Mouse (Mus musculus) retina, embryonic 14.5 days (tissue): ENCODE results near the gene Chrm3.

Experiments
- DNase-seq: peaks from one replicate; pipeline ENCODE4 v3.0.0-alpha.2; 2015; ENCODE audit warnings: low spot score

Gene Chrm3

DNA sequence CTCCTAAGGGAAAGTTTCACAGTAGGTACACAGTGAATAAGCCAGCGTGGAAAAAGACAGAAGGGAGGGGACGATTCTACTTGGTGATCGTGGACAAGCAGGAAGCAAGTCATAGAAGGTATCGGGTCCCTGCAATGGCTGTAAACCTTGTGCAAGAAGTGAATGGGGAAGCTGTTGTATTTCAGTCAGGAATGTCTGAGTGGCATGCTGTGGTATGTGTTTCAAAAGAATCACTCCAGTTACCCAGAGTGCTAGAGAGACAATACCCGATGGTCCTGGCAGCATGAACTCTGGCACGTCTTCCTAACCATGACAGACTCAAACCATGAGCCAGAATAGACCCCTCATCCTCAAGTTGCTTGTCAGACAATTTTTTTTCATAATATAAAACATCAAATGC lies 375.0 kb downstream of the Chrm3 start:
- DNase-seq, result no peak

DNA sequence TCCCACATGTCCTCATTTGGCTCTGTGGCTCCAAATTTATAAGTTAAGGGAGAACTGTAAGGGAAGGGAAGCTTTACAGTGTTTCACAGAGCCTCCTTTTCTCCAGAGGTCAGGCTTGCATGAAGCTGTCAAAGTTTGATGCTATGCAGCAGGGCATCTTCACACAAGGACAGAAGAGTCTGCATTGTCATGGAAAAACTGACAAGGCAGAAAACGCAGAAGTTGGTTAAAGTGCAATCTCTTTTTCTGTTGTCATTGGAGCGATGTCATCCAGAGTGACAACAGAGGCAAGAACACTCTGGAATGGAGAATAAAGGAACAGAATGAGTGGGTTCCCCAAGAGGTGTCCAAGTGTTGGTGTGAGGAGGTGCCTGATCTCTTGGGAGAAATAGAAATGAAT lies 377.4 kb downstream of the Chrm3 start:
- no peak for DNase-seq

DNA sequence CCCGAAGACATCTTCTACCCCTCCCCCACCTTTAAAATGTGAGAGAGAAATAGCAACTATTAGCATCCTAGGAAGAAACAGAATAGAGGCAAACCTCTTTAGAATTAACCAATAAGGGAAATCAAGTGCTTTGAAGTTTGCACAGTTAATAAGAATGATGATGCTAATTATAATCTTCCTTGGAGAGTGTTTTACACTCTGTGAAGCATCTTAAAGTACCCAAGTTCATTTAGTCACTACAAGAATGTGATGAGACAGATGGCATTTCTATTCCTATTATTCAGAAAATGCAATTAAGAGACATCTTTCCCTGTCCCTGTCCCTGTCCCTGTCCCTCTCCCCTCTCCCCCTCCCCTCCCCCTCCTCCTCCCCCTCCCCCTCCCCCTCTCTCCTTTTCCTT lies 382.9 kb downstream of the Chrm3 start:
- no peak for DNase-seq

DNA sequence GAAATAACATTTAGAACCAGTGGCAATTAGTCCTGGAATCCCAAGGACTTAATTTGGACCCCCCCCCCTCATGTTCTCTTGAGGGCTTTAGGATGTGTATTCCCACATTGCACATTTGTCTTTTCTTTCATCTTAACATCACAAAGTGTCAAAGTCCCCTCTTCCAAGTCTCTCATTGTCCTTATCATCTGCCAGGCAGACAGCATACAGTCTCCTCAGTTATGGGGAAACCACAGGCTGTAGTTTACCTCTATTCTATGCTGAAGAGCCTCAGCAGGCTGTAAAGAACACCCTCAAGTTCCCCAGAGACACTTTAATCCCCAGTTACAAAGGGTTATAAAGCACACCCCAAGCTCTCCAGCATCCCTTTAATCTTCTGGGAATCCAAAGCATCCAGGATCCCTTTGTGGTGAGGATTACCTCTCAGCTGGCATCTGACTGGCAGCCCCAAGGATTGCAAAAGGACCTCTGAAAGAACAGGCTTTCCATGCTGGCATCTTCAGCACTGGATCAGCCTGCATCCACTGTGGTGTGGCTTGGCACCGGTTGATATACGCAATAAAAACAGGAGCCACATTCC lies 386.8 kb downstream of the Chrm3 start:
- no peak for DNase-seq

DNA sequence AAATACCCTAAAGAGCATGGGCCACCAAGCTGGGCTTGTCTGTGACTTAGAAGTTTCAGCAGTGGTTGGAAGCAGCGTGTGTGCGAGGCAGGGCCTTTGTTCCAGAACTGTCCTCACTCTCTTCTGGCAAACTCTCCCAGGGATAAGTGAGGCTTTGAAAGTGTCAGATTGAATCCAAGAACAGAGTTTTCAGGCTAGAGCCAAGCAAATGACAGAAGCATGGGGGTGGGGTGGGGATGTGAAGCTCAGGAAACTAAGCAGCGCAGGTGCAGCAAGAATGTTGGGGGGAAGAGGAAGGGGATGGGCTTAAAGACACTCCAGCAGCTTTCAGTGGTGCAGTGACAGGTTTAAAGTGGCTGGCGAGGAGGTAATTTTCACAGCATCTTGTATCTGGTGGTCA lies 388.8 kb downstream of the Chrm3 start:
- DNase-seq, result no peak

DNA sequence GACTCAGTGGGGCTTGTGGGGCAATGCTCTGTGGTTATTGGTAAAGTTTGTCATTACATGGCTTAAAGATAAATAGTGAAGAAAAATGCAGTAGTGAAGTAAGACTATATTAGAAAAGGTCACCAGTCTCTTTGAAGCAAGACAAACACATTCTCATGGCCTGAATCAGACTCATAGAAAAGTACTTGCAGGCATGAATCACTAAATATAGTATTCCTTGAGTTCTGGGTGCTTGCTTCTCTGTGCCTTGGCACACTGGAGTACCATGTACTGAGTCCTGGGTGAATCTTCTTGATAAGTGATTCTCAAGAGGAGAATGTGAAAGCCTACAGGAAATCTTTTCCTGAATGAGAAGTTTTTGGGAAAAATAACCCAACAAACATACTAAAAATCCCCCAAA lies 408.0 kb downstream of the Chrm3 start:
- DNase-seq, result no peak

DNA sequence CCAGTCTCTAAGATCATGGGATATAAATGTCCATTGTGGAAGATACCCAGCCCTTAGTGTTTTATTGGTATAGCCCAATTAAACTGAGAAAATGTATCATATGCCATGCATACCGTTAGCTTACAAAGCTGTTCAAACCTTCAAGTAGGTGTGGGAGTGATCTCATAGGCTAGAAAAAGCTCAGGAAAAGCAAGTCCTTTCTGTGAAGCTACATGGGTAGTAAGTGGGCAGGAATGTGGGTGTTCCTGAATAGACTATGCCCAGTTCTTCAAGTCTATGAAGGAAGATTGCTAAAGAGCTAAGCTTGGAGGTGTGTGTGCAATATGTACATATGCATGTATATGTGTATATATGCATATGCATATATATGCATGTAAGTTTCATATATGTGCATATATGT lies 409.3 kb downstream of the Chrm3 start:
- no peak for DNase-seq

DNA sequence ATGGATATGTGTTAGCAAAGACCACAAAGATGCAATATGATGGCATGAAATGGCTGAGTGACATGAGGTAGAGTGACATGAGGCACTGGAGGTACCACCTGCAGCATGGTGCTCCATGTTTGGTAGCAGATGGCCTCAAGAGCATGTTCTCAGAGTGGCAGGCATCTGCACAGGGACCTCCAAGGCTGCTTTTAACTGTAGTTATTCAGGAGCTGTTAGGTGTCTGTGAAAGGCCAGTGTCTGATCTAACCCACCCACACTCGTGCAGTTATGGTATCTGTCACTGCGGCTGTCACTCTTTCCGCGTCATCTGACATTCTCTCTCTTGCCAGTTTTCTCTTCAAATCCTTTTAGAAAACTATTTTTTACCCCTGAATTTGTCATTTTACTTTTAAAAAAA lies 411.6 kb downstream of the Chrm3 start:
- no peak for DNase-seq

DNA sequence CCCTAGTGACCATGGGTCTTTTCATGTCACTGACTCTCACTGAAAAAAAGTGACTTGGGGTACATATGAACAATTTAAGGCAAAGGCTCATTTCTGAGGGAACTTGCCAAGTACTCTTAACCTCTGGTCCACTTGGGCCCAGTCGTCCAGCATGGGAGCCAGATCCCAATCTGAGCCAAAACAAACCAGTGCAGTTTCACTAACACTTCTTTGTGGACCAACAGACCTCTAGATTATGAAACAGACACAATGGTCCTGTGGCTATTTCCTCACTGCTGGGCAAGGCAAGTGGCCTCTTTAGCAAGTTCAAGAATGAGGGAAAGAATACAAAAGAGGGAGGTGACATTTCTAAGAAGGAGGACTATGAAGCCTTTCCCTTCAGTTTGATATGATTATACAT lies 420.5 kb downstream of the Chrm3 start:
- no peak for DNase-seq

DNA sequence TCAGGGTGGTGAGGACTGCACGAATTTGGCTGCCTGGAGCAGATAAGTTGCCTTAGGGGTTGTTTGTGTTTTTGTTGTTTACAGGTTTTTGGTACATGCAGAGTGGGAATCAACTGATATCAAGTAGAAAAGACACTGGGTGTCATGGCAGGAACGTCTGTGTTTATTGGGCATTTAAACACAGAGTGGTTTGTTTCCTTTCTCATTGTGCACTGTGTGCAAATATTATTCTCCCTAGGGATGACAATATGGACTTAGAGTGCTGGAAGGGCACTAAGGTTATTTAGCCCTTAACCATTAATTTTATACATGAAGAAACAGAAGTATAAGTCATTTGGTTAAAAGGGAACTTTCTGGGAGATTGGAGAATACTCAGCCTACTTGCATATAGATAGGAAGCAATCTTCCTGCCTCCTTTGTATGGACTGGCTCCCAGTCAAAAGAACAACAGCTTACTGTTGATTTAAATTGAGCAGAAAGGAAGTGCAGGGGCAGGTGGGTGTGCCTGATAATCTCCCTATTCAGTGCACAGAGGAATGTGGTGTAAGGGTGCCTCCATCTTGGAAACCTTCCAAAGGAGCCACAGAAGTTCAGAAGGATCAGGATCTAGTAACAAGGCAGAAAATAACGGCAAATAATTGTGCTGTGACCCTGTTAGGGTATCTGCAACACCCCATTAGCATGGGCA lies 421.7 kb downstream of the Chrm3 start:
- no peak for DNase-seq

DNA sequence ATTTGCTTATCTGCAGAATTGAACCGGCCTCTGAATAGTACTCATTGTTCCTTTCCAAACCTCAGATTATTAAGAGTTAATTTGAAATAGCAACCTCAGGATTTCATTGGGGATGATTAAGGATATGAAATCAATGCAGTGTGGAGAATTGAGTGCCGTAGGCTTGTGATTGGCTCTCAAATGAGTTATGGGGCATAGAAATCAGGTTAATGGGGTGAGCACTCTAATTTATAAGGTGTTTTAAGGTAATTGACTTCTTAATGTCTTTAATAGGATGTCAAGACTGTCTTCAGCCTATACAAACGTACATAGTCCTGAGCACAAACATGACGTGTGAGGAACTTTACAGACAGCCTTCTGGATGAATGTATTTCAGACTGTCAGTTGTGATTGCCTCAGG lies 427.9 kb downstream of the Chrm3 start:
- DNase-seq, result no peak

DNA sequence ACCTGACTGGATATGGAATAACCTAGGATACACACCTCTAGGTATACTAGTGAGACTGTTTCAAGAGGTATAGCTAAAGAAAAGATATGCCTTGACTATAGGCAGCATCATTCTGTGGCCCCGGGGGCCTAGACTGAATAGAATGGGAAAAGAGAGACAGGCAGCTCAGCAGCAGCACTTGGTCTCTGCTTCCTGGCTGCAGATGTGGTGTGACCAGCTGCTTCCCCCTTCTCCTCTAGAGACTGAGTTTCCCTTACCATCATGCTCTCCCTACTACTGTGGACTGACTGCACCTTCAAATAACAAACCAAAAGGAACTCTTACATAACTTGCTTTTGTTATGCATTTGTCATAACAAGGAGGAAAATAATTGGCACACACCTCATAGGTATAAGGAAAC lies 430.0 kb downstream of the Chrm3 start:
- DNase-seq, result peak; percentile 3

DNA sequence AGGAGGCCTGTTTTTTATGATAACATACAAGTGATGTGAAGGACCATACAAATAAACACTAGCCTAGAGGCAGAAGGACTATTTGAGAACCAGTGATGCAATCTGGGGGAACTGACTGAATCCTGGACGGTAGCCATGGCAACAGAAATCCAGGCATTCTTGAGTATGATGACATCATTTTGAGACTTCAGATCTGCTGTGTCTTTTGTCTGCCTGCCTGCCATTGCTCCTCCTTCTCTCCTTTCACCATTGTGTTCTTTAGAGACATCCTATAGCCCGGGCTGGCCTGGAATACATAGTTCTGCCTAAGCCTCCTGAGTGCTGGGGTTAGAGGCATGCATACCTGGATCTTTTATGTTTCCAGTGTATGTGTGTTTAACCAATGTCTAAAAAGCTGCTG lies 430.7 kb downstream of the Chrm3 start:
- peak; percentile 54 for DNase-seq

DNA sequence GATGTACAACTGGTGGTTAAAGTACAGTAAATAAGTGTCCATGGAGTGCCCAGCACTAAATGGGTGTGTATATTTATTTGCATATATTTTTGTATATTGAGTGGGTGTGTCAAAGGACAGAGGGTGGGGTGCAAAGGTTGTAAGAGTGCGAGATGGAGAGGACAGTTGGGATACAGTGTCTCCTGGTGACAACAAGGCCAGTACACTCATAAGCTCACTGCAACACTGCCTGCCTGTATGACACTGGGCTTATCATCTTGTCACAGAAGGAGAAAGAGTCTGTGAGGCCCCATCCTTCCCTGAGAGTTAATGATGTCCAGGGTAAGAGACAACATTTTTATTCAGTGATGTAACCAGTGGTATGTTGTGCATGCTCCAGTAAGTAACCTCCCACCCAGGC lies 439.5 kb downstream of the Chrm3 start:
- no peak for DNase-seq

DNA sequence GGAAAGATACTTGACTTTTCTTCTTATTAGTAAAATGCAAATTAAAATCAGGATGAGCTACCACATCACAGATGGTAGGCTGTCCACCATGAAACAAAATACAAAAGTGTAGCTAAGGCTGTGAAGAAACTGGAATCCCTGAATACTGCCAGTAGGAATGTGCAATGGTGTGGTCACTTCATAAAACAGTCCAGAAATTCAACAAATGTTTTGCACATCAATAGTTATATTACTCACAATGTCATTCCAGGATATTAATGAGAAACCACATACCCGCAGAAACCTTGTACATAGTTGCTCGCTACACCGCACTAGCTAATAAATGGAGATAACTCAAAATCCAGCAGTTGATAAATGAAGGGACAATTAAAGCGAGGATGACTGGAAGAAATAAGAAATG lies 447.9 kb downstream of the Chrm3 start:
- DNase-seq, result no peak

DNA sequence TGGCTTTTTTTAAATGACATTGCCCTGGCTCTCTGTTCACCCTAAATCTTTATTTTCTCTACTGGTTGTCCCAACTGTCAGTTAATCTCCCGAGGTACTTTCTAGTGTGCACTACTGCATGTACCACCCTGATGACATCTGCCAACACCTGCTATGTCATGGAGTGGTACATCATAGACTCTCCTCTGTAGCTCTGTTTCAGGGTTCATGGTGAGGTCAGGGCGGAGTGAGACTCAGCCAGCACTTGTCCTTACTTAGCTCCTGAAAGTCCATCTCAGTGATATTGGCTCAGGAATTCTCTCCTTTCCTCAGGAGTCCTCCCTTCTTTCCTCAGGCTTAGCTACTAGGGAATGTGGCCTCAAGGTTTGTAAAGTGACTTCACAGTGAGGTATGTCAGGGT lies 451.9 kb downstream of the Chrm3 start:
- no peak for DNase-seq

DNA sequence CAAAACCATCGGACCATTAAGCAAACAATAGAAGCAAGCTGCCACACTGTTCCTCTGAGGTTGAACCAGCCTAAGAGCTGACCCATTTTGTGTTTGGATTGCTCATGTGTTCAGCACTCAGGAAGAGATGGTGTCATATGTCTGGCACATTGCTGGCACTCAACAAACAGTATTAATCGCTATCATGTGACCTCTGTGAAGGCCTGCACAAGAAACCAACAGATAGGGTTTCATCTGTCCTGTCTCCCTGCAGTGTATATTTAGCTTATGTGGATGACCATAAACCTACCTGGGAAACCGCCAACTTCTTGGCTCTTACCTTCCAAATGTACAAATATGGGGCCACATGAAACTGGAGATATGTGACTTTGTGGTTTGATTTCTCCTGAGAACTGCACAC lies 453.4 kb downstream of the Chrm3 start:
- DNase-seq, result no peak

DNA sequence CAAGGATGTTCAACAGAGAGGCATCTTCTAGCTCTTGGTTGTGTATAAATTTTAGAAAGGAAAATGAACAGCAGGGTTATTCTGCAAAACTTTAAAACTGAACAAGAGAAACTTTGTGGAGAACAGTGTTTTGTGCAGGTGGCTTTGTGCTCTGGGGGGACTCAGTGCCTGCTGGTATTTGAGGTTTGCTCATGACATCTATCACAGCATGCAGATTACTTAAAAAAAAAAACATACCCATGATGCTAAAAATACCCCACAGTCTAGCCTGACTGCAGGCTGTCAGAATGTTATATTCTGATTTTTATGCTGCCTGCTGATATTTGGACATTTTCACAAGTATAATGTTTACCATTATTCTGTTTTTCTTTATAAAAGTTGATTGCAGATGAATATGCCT lies 456.2 kb downstream of the Chrm3 start:
- DNase-seq, result no peak

DNA sequence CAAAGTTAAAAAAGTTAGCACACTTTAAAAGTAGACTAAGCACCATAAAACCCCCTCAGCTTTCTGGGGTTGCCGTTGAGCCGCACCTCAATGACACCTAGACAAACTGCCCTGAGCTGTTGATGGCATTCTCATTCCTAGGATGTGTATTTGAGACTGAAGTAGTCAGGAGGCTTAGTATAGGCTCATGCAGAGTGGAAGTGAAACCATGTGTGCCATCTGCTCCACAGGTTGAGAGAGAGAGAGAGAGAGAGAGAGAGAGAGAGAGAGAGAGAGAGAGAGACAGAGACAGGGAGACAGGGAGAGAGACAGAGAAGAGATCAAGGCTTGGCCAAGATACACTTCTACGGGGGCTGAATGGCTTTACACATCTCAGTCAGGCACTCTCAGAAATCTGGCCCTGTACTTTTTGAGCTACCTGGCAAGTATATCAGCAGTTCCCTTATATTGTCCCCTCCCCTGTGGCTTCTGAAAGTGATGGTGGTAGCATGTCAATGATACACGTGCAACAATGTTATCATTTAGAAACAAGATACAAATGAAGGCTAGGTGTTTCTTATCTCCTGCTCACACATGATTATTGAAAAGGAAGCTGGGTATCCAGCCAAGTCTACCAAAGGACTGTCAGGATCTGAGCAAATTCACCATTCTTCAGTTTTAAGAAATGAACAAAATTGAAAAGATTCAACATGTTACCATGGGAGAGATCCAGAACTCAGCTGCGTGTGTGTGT lies 459.8 kb downstream of the Chrm3 start:
- no peak for DNase-seq

DNA sequence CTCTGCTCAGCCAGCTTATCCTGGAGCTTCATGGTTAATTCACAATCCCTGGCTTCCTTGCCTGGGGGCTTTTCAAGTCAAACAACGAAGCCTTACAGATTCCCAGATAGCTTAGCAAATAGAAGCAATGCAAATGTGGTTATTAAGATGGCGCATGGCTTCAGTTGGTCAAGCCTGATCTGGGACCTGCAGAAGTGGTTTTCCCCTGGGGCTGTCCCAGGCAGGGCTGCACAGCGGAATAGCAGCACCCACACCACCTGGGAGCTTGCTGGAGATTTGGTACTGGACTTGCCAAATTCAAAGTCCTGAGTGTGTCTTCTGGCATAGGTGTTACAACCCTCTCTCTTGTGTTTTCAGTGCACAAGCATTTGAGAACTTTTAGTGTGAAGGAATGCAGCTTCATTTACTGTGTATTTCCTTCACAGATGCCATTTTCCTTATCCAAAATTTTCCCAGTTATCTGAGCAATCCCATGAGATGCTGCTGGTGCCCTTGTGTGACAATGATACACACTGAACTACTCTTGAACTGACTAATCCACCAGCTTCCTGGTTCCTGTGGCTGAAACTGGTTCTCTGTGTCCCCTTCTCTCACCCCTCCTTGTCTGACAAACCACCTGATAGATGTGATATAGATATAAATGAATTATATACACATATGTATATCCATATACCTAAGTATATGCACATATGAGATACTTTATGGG lies 461.8 kb downstream of the Chrm3 start:
- no peak for DNase-seq

DNA sequence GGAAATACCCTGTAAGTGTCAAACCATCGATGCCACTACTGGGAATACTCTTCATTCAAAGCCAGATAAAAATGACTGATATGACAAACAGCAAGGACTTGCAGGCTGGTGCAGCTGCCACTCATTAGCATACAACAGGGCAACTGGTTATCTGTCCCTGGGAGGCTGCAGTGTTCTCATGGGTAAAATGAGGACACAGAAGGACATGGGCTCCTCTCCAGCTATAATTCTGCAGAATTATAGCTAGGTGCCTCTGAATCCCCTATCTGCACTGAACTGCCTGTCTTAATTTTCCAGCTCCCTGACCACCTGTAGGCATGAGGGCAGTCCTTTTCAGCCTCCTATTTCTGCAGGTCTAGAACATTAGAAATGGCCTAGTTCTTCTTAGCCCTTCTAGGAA lies 463.4 kb downstream of the Chrm3 start:
- DNase-seq, result no peak

DNA sequence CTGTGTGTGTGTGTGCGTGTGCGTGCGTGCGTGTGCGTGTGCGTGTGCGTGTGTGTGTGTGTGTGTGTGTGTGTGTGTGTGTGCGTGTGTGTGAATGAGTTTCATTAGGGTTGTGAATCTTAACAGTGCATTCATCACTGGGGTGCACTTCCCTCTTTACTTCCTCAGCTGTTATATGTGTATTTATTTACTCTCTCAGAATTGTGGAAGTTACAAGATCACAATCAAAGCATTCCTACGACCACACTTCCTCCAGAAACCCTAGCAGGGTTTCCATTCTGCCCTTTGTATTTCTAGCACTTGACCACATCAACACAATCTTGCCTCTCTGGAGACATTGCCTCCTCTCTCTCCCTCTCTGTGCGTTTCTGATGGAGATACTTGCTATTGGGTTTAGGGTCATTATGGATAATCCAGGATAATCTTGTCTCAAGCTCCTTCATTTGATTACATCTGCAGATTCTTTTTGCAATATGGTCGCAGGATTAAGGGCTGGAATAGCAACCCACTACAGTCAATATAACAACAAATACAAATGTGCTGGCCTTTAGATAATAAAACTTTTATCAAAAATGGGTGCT lies 465.5 kb downstream of the Chrm3 start:
- no peak for DNase-seq

DNA sequence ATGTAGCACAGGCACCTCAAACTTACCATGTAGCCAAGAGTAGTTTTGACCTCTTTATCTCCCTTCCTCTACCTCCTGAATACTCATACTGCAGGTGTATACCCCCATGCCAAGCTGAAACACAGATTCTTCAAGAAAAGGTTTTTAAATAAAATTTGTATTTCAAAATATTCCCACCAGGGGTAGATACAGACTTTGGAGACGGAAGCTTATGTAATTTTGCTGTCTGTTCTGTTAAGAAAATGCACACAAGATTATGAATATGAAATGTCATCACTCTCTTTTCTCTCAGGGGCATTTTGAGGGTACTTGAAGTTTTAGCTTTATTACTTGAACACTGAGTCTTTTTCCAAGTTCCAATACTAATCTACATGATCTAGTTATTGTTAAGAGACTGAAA lies 469.6 kb downstream of the Chrm3 start:
- DNase-seq, result no peak
